Mouse (Mus musculus): ENCODE measurements around the gene Gm4869. TPM values are rescaled to one million over a fixed set of nuclear protein-coding genes. Genes with fewer than 3 reads are reported as not detected.
A peak's percentile ranks its signal among the peaks of the same experiment; 100 is the strongest.

The Gm4869 gene
- total and polyA plus RNA-seq, 2 experiments from 2014 or later, result not detected

- ATAC-seq (no peak), DNase-seq (ENCODE audit: low spot score) (no peak)
- H3K27ac ChIP-seq, result no peak overlapping the region
- H3K9ac ChIP-seq (replicated peaks; ENCODE audit: low read length), result no peak overlapping the region
- no peak overlapping the region for H3K4me3 ChIP-seq (ENCODE audit: low read length)
- no peak overlapping the region for H3K4me2 ChIP-seq (ENCODE audit: low read depth, low read length)
- no peaks in the 10 kb centered on the region for H3K4me1 ChIP-seq (ENCODE audit: insufficient read depth, low read length)
- no peaks in the 10 kb centered on the region for H3K27me3 ChIP-seq (ENCODE audit: insufficient read depth, low read length)
- peaks cover 7% of the 10 kb centered on the region for H3K36me3 ChIP-seq (ENCODE audit: insufficient read depth, low read length)
- WGBS, result 78% methylated on average over 1 of the region's 1 CpGs
- TF ChIP-seq CTCF (IDR thresholded peaks at IDR 0.05; ENCODE audit: low read depth), result no peak
- no peaks in the 10 kb centered on the region for H3K9me3 ChIP-seq (ENCODE audit: low read length)
These were observed 75.8 kb downstream of the Gm4869 start for GRCm38 (mm10) chr5:140521196-140521595.

- Histone ChIP-seq H3K4me3 (ENCODE audit: low read length) (no peak overlapping the region), H3K4me1 (ENCODE audit: insufficient read depth, low read length) (no peaks in the 10 kb centered on the region), H3K36me3 (ENCODE audit: insufficient read depth, low read length) (peaks cover 15% of the 10 kb centered on the region), H3K9ac (replicated peaks; ENCODE audit: low read length) (no peak overlapping the region), H3K27ac (no peak overlapping the region), H3K4me2 (ENCODE audit: low read depth, low read length) (no peak overlapping the region), H3K27me3 (ENCODE audit: insufficient read depth, low read length) (no peaks in the 10 kb centered on the region), H3K9me3 (ENCODE audit: low read length) (no peaks in the 10 kb centered on the region)
- TF ChIP-seq CTCF (IDR thresholded peaks at IDR 0.05; ENCODE audit: low read depth), result no peak
- ATAC-seq (no peak), DNase-seq (ENCODE audit: low spot score) (no peak)
- 50% methylated on average over 2 of the region's 2 CpGs for WGBS
These were observed 81.3 kb downstream of the Gm4869 start for GRCm38 (mm10) chr5:140526754-140527153.

GRCm38 (mm10) chr5:140538111-140538683, 92.8 kb downstream of the Gm4869 start:
- no peak for TF ChIP-seq CTCF (IDR thresholded peaks at IDR 0.05; ENCODE audit: low read depth)
- H3K4me2 ChIP-seq (ENCODE audit: low read depth, low read length), result no peak overlapping the region
- no peak overlapping the region for H3K4me3 ChIP-seq (ENCODE audit: low read length)
- no peak overlapping the region for H3K27ac ChIP-seq
- ATAC-seq (no peak), DNase-seq (ENCODE audit: low spot score) (no peak)
- no peaks in the 10 kb centered on the region for H3K9me3 ChIP-seq (ENCODE audit: low read length)
- H3K9ac ChIP-seq (replicated peaks; ENCODE audit: low read length), result no peak overlapping the region
- H3K27me3 ChIP-seq (ENCODE audit: insufficient read depth, low read length), result no peaks in the 10 kb centered on the region
- 71% methylated on average over 13 of the region's 13 CpGs for WGBS
- no peaks in the 10 kb centered on the region for H3K4me1 ChIP-seq (ENCODE audit: insufficient read depth, low read length)
- no peaks in the 10 kb centered on the region for H3K36me3 ChIP-seq (ENCODE audit: insufficient read depth, low read length)

GRCm38 (mm10) chr5:140540106-140540505, 94.7 kb downstream of the Gm4869 start:
- Histone ChIP-seq H3K4me3 (ENCODE audit: low read length) (no peak overlapping the region), H3K27ac (no peak overlapping the region), H3K9ac (replicated peaks; ENCODE audit: low read length) (no peak overlapping the region), H3K4me2 (ENCODE audit: low read depth, low read length) (no peak overlapping the region), H3K4me1 (ENCODE audit: insufficient read depth, low read length) (no peaks in the 10 kb centered on the region), H3K36me3 (ENCODE audit: insufficient read depth, low read length) (no peaks in the 10 kb centered on the region), H3K27me3 (ENCODE audit: insufficient read depth, low read length) (no peaks in the 10 kb centered on the region), H3K9me3 (ENCODE audit: low read length) (no peaks in the 10 kb centered on the region)
- peak; percentile 22; the same call in 1 of the 2 replicates for ATAC-seq
- DNase-seq (ENCODE audit: low spot score), result peak; percentile 81
- 12% methylated on average over 8 of the region's 8 CpGs for WGBS
- TF ChIP-seq CTCF (IDR thresholded peaks at IDR 0.05; ENCODE audit: low read depth), result peak; percentile 94

- Histone ChIP-seq H3K36me3 (ENCODE audit: insufficient read depth, low read length) (no peaks in the 10 kb centered on the region), H3K4me3 (ENCODE audit: low read length) (no peak overlapping the region), H3K27ac (peak overlapping the region; percentile 68), H3K27me3 (ENCODE audit: insufficient read depth, low read length) (no peaks in the 10 kb centered on the region), H3K4me1 (ENCODE audit: insufficient read depth, low read length) (no peaks in the 10 kb centered on the region), H3K4me2 (ENCODE audit: low read depth, low read length) (no peak overlapping the region), H3K9ac (replicated peaks; ENCODE audit: low read length) (no peak overlapping the region), H3K9me3 (ENCODE audit: low read length) (no peaks in the 10 kb centered on the region)
- ATAC-seq (peak; percentile 96), DNase-seq (ENCODE audit: low spot score) (peak; percentile 89)
- 36% methylated on average over 9 of the region's 9 CpGs for WGBS
- TF ChIP-seq CTCF (IDR thresholded peaks at IDR 0.05; ENCODE audit: low read depth), result no peak
These were observed 97.5 kb downstream of the Gm4869 start for GRCm38 (mm10) chr5:140542811-140543575.

Small RNA genes lying within 50 kb of the gene (microRNA-seq; reads per million reads assigned to microRNA genes)
- 0.36 to 0.53 reads per million in 2 experiments for gene Mir7038

Other genes with a start within 250 kb of the Gm4869 start
- gene Mad1l1, start 124.1 kb upstream of the Gm4869 start, total RNA-seq (2014; rRNA removed), result 18.6 and 29.1 TPM in 2 replicates
- gene Mad1l1, start 124.1 kb upstream of the Gm4869 start, polyA plus RNA-seq (2015; fragmentation: Nextera tagmentation; extraction: Ambion mirVana), result 27.2 and 30.9 TPM in 2 replicates
- 7.5 and 8.7 TPM in 2 replicates for gene Nudt1, start 124.0 kb upstream of the Gm4869 start, total RNA-seq (2014; rRNA removed)
- gene Nudt1, start 124.0 kb upstream of the Gm4869 start, polyA plus RNA-seq (2015; fragmentation: Nextera tagmentation; extraction: Ambion mirVana), result 19.7 and 21.4 TPM in 2 replicates
- 14.5 and 15.6 TPM in 2 replicates for gene Mrm2, start 113.7 kb upstream of the Gm4869 start, total RNA-seq (2014; rRNA removed)
- 15.0 and 15.8 TPM in 2 replicates for gene Mrm2, start 113.7 kb upstream of the Gm4869 start, polyA plus RNA-seq (2015; fragmentation: Nextera tagmentation; extraction: Ambion mirVana)
- gene Snx8, start 56.4 kb upstream of the Gm4869 start, total RNA-seq (2014; rRNA removed), result 68.0 and 79.6 TPM in 2 replicates
- 36.2 TPM in 2 replicates for gene Snx8, start 56.4 kb upstream of the Gm4869 start, polyA plus RNA-seq (2015; fragmentation: Nextera tagmentation; extraction: Ambion mirVana)
- 43.8 TPM in 2 replicates for gene Eif3b, start 26.3 kb upstream of the Gm4869 start, total RNA-seq (2014; rRNA removed)
- 60.2 and 63.2 TPM in 2 replicates for gene Eif3b, start 26.3 kb upstream of the Gm4869 start, polyA plus RNA-seq (2015; fragmentation: Nextera tagmentation; extraction: Ambion mirVana)
- 9.8 and 22.7 TPM in 2 replicates for gene Chst12, start 59.9 kb downstream of the Gm4869 start, total RNA-seq (2014; rRNA removed)
- gene Chst12, start 59.9 kb downstream of the Gm4869 start, polyA plus RNA-seq (2015; fragmentation: Nextera tagmentation; extraction: Ambion mirVana), result 19.1 and 22.0 TPM in 2 replicates
- not detected in 2 replicates for gene Grifin, start 119.4 kb downstream of the Gm4869 start, total RNA-seq (2014; rRNA removed)
- gene Grifin, start 119.4 kb downstream of the Gm4869 start, polyA plus RNA-seq (2015; fragmentation: Nextera tagmentation; extraction: Ambion mirVana), result 0.25 and 0.32 TPM in 2 replicates
- gene Lfng, start 161.7 kb downstream of the Gm4869 start, total RNA-seq (2014; rRNA removed), result 81.4 and 112 TPM in 2 replicates
- 29.7 and 35.1 TPM in 2 replicates for gene Lfng, start 161.7 kb downstream of the Gm4869 start, polyA plus RNA-seq (2015; fragmentation: Nextera tagmentation; extraction: Ambion mirVana)
- gene Ttyh3, start 203.4 kb downstream of the Gm4869 start, total RNA-seq (2014; rRNA removed), result 253 and 260 TPM in 2 replicates
- gene Ttyh3, start 203.4 kb downstream of the Gm4869 start, polyA plus RNA-seq (2015; fragmentation: Nextera tagmentation; extraction: Ambion mirVana), result 53.5 and 60.3 TPM in 2 replicates